Mouse (Mus musculus): Measurements from ENCODE around the gene Gm49361.

GRCm38 (mm10) chr14:57699461-57699970 is 46.4 kb downstream of the Gm49361 start:
- TF ChIP-seq SIN3A (IDR thresholded peaks at IDR 0.05; ENCODE audit: low read length) = no peak
- TF ChIP-seq CTCF (conservative IDR thresholded peaks at IDR 0.05 in 1 of 2, IDR thresholded peaks at IDR 0.05 in 1 of 2; ENCODE audit: low read depth in 2 of 2, low read length in 2 of 2) = no peak
- TF ChIP-seq USF2 (conservative IDR thresholded peaks at IDR 0.05; ENCODE audit: low read depth, low read length) = no peak
- TF ChIP-seq ETS1 (conservative IDR thresholded peaks at IDR 0.05; ENCODE audit: low read depth, low read length) = no peak
- no peak for TF ChIP-seq TBP (conservative IDR thresholded peaks at IDR 0.05; ENCODE audit: low read depth, low read length)
- no peak for TF ChIP-seq POLR2A (IDR thresholded peaks at IDR 0.05; ENCODE audit: low read depth, low read length)
